Mouse (Mus musculus): ENCODE results near the gene Alpl. TPM values are rescaled to one million over a fixed set of nuclear protein-coding genes. Genes with fewer than 3 reads are reported as not detected.

The Alpl gene
- total and polyA plus RNA-seq, 3 experiments: 62.9 to 164 (median 115) TPM

DNA sequence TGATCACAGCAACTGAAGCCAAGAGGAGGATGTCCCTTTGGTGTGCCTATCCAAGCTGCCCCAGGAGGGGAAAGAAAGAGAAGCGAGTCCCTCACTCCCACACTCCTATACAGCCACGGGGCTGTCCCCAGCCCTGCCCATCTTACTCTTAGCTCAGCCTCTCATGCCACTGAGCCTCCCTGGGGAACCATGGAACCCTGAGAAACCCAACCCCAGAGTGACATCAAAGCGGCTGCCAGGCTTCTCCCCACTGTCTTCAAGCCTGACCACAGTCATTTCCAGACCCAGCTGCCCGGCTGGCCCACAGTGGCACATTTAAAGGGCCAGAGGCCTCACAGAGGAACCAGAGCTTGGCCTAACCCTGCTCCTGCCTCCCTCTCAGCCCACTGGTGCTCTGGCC lies 47.5 kb downstream of the Alpl start:
- H3K79me2 ChIP-seq (replicated peaks; ENCODE audit: control insufficient read depth, extremely low read depth, insufficient read depth, poor library complexity, severe bottlenecking): no peaks in the 10 kb centered on the region
- dilution Hi-C loops (cut with MboI; ENCODE audit: extremely low pct_ligation_motif_present, extremely low pct_unique_long_range_greater_than_20kb, low sequenced_read_pairs): no loop called here
- peak overlapping the region; percentile 58 for H3K4me2 ChIP-seq (ENCODE audit: insufficient read depth, low read depth, poor library complexity, severe bottlenecking)
- H3K36me3 ChIP-seq (replicated peaks in 1 of 2; ENCODE audit: control insufficient read depth in 1 of 2, insufficient read depth in 1 of 2, low read length in 1 of 2): peaks cover 64 to 96% of the 10 kb centered on the region in 2 experiments
- peak overlapping the region in 1 of 3 experiments; percentile 45 for H3K4me3 ChIP-seq (replicated peaks in 1 of 3; ENCODE audit: low read depth in 2 of 3, low read length in 2 of 3, poor library complexity in 1 of 3)
- TF ChIP-seq BHLHE40 (IDR thresholded peaks at IDR 0.05; ENCODE audit: low read depth, low read length) (peak; percentile 91), ZMIZ1 (IDR thresholded peaks at IDR 0.05; ENCODE audit: low read depth, low read length) (peak; percentile 18; the same call in 1 of the 2 replicates), USF1 (IDR thresholded peaks at IDR 0.05; ENCODE audit: low read depth, low read length) (no peak), ELF1 (IDR thresholded peaks at IDR 0.05; ENCODE audit: low read depth, low read length) (no peak; the same call in 1 of the 2 replicates), POLR2AphosphoS2 (IDR thresholded peaks at IDR 0.05; ENCODE audit: low read depth, low read length) (no peak), SIN3A (IDR thresholded peaks at IDR 0.05; ENCODE audit: low read length) (peak; percentile 94), SMC3 (IDR thresholded peaks at IDR 0.05; ENCODE audit: low read depth, low read length) (no peak), TBP (conservative IDR thresholded peaks at IDR 0.05; ENCODE audit: low read depth, low read length) (0 out of 2 replicates have a peak, but pooled peaks have one; percentile 47), MYC (IDR thresholded peaks at IDR 0.05; ENCODE audit: low read depth, low read length) (peak; percentile 49; the same call in 1 of the 2 replicates), ZNF384 (IDR thresholded peaks at IDR 0.05; ENCODE audit: low read depth, low read length) (no peak), MAZ (IDR thresholded peaks at IDR 0.05; ENCODE audit: low read depth, low read length) (peak; percentile 80; the same call in 1 of the 2 replicates), CTCF (conservative IDR thresholded peaks at IDR 0.05 in 1 of 2, IDR thresholded peaks at IDR 0.05 in 1 of 2; ENCODE audit: low read depth in 2 of 2, low read length in 2 of 2) (no peak), NELFE (IDR thresholded peaks at IDR 0.05; ENCODE audit: low read depth, low read length) (no peak), GABPA (IDR thresholded peaks at IDR 0.05; ENCODE audit: insufficient replicate concordance, low read depth, low read length) (no peak), TCF12 (IDR thresholded peaks at IDR 0.05; ENCODE audit: low read depth, low read length) (peak; percentile 97), USF2 (conservative IDR thresholded peaks at IDR 0.05; ENCODE audit: low read depth, low read length) (no peak), ZKSCAN1 (IDR thresholded peaks at IDR 0.05; ENCODE audit: borderline replicate concordance, low read depth, low read length) (no peak), CHD2 (IDR thresholded peaks at IDR 0.05; ENCODE audit: low read length) (no peak; the same call in 1 of the 2 replicates), EP300 (IDR thresholded peaks at IDR 0.05; ENCODE audit: low read length) (peak; percentile 92), NRF1 (IDR thresholded peaks at IDR 0.05; ENCODE audit: low read depth, low read length) (0 out of 2 replicates have a peak, but pooled peaks have one; percentile 7), CHD1 (IDR thresholded peaks at IDR 0.05; ENCODE audit: low read depth, low read length) (no peak), E2F4 (IDR thresholded peaks at IDR 0.05; ENCODE audit: insufficient replicate concordance, low read depth, low read length) (no peak), IRF4 (IDR thresholded peaks at IDR 0.05; ENCODE audit: low read depth, low read length) (peak; percentile 98), JUN (IDR thresholded peaks at IDR 0.05; ENCODE audit: insufficient read depth, low read depth, low read length) (peak; percentile 80), RAD21 (IDR thresholded peaks at IDR 0.05; ENCODE audit: low read depth, low read length) (no peak), UBTF (IDR thresholded peaks at IDR 0.05; ENCODE audit: low read depth, low read length) (peak; percentile 73; the same call in 1 of the 2 replicates), KAT2A (IDR thresholded peaks at IDR 0.05; ENCODE audit: insufficient replicate concordance, low read length) (peak; percentile 72; the same call in 1 of the 2 replicates), MEF2A (IDR thresholded peaks at IDR 0.05; ENCODE audit: borderline replicate concordance, low read depth, low read length) (peak; percentile 89), PAX5 (IDR thresholded peaks at IDR 0.05; ENCODE audit: low read length) (no peak), ETS1 (conservative IDR thresholded peaks at IDR 0.05; ENCODE audit: low read depth, low read length) (peak; percentile 96), MXI1 (IDR thresholded peaks at IDR 0.05; ENCODE audit: low read depth, low read length) (0 out of 2 replicates have a peak, but pooled peaks have one; percentile 34), POLR2A (IDR thresholded peaks at IDR 0.05; ENCODE audit: low read depth, low read length) (peak; percentile 15; the same call in 1 of the 2 replicates), MAFK (IDR thresholded peaks at IDR 0.05; ENCODE audit: insufficient replicate concordance, low read length) (no peak), JUND (conservative IDR thresholded peaks at IDR 0.05; ENCODE audit: low read depth, low read length) (peak; percentile 85), RCOR1 (conservative IDR thresholded peaks at IDR 0.05; ENCODE audit: low read depth, low read length) (peak; percentile 92), HCFC1 (IDR thresholded peaks at IDR 0.05; ENCODE audit: low read depth, low read length) (0 out of 2 replicates have a peak, but pooled peaks have one; percentile 23), MAX (IDR thresholded peaks at IDR 0.05; ENCODE audit: low read length) (0 out of 2 replicates have a peak, but pooled peaks have one; percentile 46), ZC3H11A (IDR thresholded peaks at IDR 0.05; ENCODE audit: low read depth, low read length) (no peak)
- H3K27ac ChIP-seq (ENCODE audit: insufficient read depth, low read depth): peak overlapping the region; percentile 92
- H3K9me3 ChIP-seq (replicated peaks; ENCODE audit: low read length): no peaks in the 10 kb centered on the region
- in situ Hi-C loops (cut with MboI; ENCODE audit: low pct_ligation_motif_present, low pct_unique_long_range_greater_than_20kb, low sequenced_read_pairs): loop anchor here (5.0 kb wide), 1 partner anchor 44 kb away; no protein-coding TSS in a partner anchor
- H3K9ac ChIP-seq (ENCODE audit: insufficient read depth, low read depth): peak overlapping the region; percentile 26
- no peaks in the 10 kb centered on the region for H3K27me3 ChIP-seq (replicated peaks)
- DNase-seq (ENCODE audit: extremely low read depth): peak; percentile 97
- H3K4me1 ChIP-seq (ENCODE audit: control insufficient read depth in 1 of 2, insufficient read depth in 2 of 2): peaks cover 39 to 75% of the 10 kb centered on the region in 2 experiments

Data from CH12.LX (cell line).